Comparison of ENCODE assay signal across 8 mouse cellular contexts in the genomic region with DNA sequence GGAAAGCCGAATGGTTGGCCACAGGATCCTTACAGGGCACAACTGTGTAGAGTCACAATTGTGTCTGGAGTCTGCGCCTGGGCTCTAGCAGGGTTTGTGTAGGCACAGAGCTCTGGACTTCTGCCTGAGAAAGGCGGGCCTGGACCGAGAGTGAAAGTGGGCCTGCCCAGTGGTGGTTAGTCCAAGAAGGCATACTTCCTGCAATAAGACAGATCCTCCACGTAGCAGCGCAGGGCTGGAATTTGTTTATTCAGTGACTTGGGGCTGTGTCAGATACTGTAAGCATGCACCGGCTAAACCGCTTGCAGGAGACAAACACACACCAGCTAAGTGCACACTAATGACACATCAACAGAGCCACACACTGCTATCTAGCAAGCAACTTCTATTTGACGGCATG. TPM values are rescaled to one million over a fixed set of nuclear protein-coding genes. Genes with fewer than 3 reads are reported as not detected.
DNase-seq lines count a peak whose midpoint lies in the region; ATAC-seq and TF ChIP-seq lines count a peak whose summit lies in the region.

No protein-coding gene starts in this region.

- DNase-seq in urinary bladder, adult 18-20 months (ENCODE audit: low spot score in 2 of 2) = peak; percentile 58 to 76
- no peak for DNase-seq in urinary bladder, postnatal 10 days (ENCODE audit: low spot score)
- peak; percentile 68 for DNase-seq in yolk sac, embryonic 10.5 days (ENCODE audit: low spot score)
- DNase-seq in midbrain, postnatal 0 days (ENCODE audit: low spot score) = no peak
- no peak for DNase-seq in spleen, adult 12 weeks (ENCODE audit: low spot score)

- peak overlapping the region; percentile 69 for H3K4me2 ChIP-seq in heart, embryonic 16.5 days (ENCODE audit: low read depth, low read length)
- H3K4me2 ChIP-seq in liver, embryonic 16.5 days (ENCODE audit: low read depth, low read length) = no peak overlapping the region; the same call in 1 of the 2 replicates
- H3K4me2 ChIP-seq in midbrain, postnatal 0 days (ENCODE audit: low read depth, low read length, poor library complexity, severe bottlenecking) = no peak overlapping the region

- no peaks in the 10 kb centered on the region for H3K9me3 ChIP-seq in heart, embryonic 16.5 days (replicated peaks; ENCODE audit: control insufficient read depth, low read length)
- H3K9me3 ChIP-seq in liver, embryonic 16.5 days (replicated peaks; ENCODE audit: control insufficient read depth, low read length) = no peaks in the 10 kb centered on the region
- H3K9me3 ChIP-seq in midbrain, postnatal 0 days (ENCODE audit: low read length) = no peaks in the 10 kb centered on the region

- H3K27me3 ChIP-seq in heart, embryonic 16.5 days (ENCODE audit: control insufficient read depth, insufficient read depth, low read length) = peaks cover 9% of the 10 kb centered on the region
- H3K27me3 ChIP-seq in liver, embryonic 16.5 days (ENCODE audit: control insufficient read depth, insufficient read depth, low read depth, low read length) = peaks cover 52% of the 10 kb centered on the region
- peaks cover 40% of the 10 kb centered on the region for H3K27me3 ChIP-seq in midbrain, postnatal 0 days (ENCODE audit: insufficient read depth, low read length)

- H3K4me1 ChIP-seq in heart, embryonic 16.5 days (ENCODE audit: control insufficient read depth, insufficient read depth, low read length) = peaks cover 30% of the 10 kb centered on the region
- no peaks in the 10 kb centered on the region; the same call in 1 of the 2 replicates for H3K4me1 ChIP-seq in liver, embryonic 16.5 days (ENCODE audit: control insufficient read depth, low read depth, low read length)
- peaks cover 10% of the 10 kb centered on the region; the same call in 1 of the 2 replicates for H3K4me1 ChIP-seq in midbrain, postnatal 0 days (ENCODE audit: insufficient read depth, low read length)

- peak overlapping the region; percentile 35; the same call in 1 of the 2 replicates for H3K9ac ChIP-seq in heart, embryonic 16.5 days (ENCODE audit: low read length)
- no peak overlapping the region for H3K9ac ChIP-seq in liver, embryonic 16.5 days (ENCODE audit: low read depth, low read length)
- no peak overlapping the region for H3K9ac ChIP-seq in midbrain, postnatal 0 days (replicated peaks; ENCODE audit: low read length, poor library complexity, severe bottlenecking)

- H3K27ac ChIP-seq in heart, embryonic 16.5 days (ENCODE audit: low read length) = peak overlapping the region; percentile 2; the same call in 1 of the 2 replicates
- H3K27ac ChIP-seq in liver, embryonic 16.5 days (ENCODE audit: low read length) = no peak overlapping the region
- no peak overlapping the region for H3K27ac ChIP-seq in midbrain, postnatal 0 days (ENCODE audit: low read depth, low read length)

- H3K36me3 ChIP-seq in heart, embryonic 16.5 days (ENCODE audit: control insufficient read depth, insufficient read depth) = no peaks in the 10 kb centered on the region
- H3K36me3 ChIP-seq in liver, embryonic 16.5 days (ENCODE audit: control insufficient read depth, insufficient read depth) = no peaks in the 10 kb centered on the region
- no peaks in the 10 kb centered on the region for H3K36me3 ChIP-seq in midbrain, postnatal 0 days (ENCODE audit: insufficient read depth, low read length)

- peak; percentile 37 for ATAC-seq in heart, embryonic 16.5 days (replicated peaks; ENCODE audit: extremely low read depth, insufficient read depth, low FRiP score)
- peak; percentile 30; the same call in 1 of the 2 replicates for ATAC-seq in liver, embryonic 16.5 days (ENCODE audit: low read depth)
- no peak for ATAC-seq in midbrain, postnatal 0 days (ENCODE audit: low FRiP score)
- ATAC-seq in cerebellum, adult (ENCODE audit: insufficient number of reproducible peaks, low FRiP score, low TSS enrichment) = no peak

- no peak for TF ChIP-seq CTCF in midbrain, postnatal 0 days (IDR thresholded peaks at IDR 0.05)

- peak overlapping the region; percentile 76; the same call in 1 of the 2 replicates for H3K4me3 ChIP-seq in heart, embryonic 16.5 days (ENCODE audit: low read length)
- H3K4me3 ChIP-seq in liver, embryonic 16.5 days (ENCODE audit: low read depth, low read length) = no peak overlapping the region
- H3K4me3 ChIP-seq in midbrain, postnatal 0 days (ENCODE audit: low read depth, low read length) = no peak overlapping the region

- WGBS in heart, embryonic 16.5 days = 28% methylated on average over 9 of the region's 9 CpGs
- 20% methylated on average over 9 of the region's 9 CpGs for WGBS in liver, embryonic 16.5 days (ENCODE audit: insufficient replicate concordance)
- WGBS in midbrain, postnatal 0 days = 46% methylated on average over 9 of the region's 9 CpGs

RNA-seq across cellular contexts. Expression of a gene that starts 2.3 kb away (rescaled TPM):
- 54.9 and 57.5 TPM in 2 replicates for polyA plus RNA-seq in heart, embryonic 16.5 days (2015; fragmentation: Nextera tagmentation; extraction: Ambion mirVana)
- 25.3 and 29.8 TPM in 2 replicates for polyA plus RNA-seq in liver, embryonic 16.5 days (2015; fragmentation: Nextera tagmentation; extraction: Ambion mirVana)
- total RNA-seq in midbrain, postnatal 0 days (2014; rRNA removed) = 0.66 and 1.1 TPM in 2 replicates
- 2.7 and 3.1 TPM in 2 replicates for polyA plus RNA-seq in midbrain, postnatal 0 days (2015; fragmentation: Nextera tagmentation; extraction: Ambion mirVana)

RNA-seq across cellular contexts. Expression of a gene that starts 34.7 kb away (rescaled TPM):
- polyA plus RNA-seq in heart, embryonic 16.5 days (2015; fragmentation: Nextera tagmentation; extraction: Ambion mirVana) = 20.0 and 22.0 TPM in 2 replicates
- polyA plus RNA-seq in liver, embryonic 16.5 days (2015; fragmentation: Nextera tagmentation; extraction: Ambion mirVana) = 2.8 and 3.5 TPM in 2 replicates
- 53.8 and 66.9 TPM in 2 replicates for total RNA-seq in midbrain, postnatal 0 days (2014; rRNA removed)
- polyA plus RNA-seq in midbrain, postnatal 0 days (2015; fragmentation: Nextera tagmentation; extraction: Ambion mirVana) = 27.2 and 27.7 TPM in 2 replicates

RNA-seq across cellular contexts. Expression of a gene that starts 43.6 kb away (rescaled TPM):
- 2.8 and 3.8 TPM in 2 replicates for polyA plus RNA-seq in heart, embryonic 16.5 days (2015; fragmentation: Nextera tagmentation; extraction: Ambion mirVana)
- polyA plus RNA-seq in liver, embryonic 16.5 days (2015; fragmentation: Nextera tagmentation; extraction: Ambion mirVana) = 2.2 and 3.0 TPM in 2 replicates
- 5.9 and 7.6 TPM in 2 replicates for total RNA-seq in midbrain, postnatal 0 days (2014; rRNA removed)
- polyA plus RNA-seq in midbrain, postnatal 0 days (2015; fragmentation: Nextera tagmentation; extraction: Ambion mirVana) = 3.7 and 4.1 TPM in 2 replicates

Comparison
In these comparisons a context has a peak if more than half of its experiments do, and no peak if none do; other contexts are left out.
1. DNase-seq: peak in urinary bladder, adult 18-20 months (2 of 2) and yolk sac, embryonic 10.5 days (single experiment); none in urinary bladder, postnatal 10 days (single experiment), midbrain, postnatal 0 days (single experiment) and spleen, adult 12 weeks (single experiment).
2. ATAC-seq: peak in heart, embryonic 16.5 days (single experiment) and liver, embryonic 16.5 days (single experiment); none in midbrain, postnatal 0 days (single experiment) and cerebellum, adult (single experiment).